Mouse (Mus musculus) ES-E14 (cell line): ENCODE measurements around the gene Cys1. TPM values are rescaled to one million over a fixed set of nuclear protein-coding genes. Genes with fewer than 3 reads are reported as not detected.

Experiments
- DNase-seq: peaks from one replicate; pipeline ENCODE4 v3.0.0-alpha.2; 2013; ENCODE audit warnings: low read depth, low spot score
- H3K27ac ChIP-seq: 2 replicates; pipeline ENCODE4 v1.5.1; 2012; ENCODE audit warnings: low read depth, mild to moderate bottlenecking, low read length, moderate library complexity, mixed read lengths; ENCODE audit not compliant: poor library complexity, insufficient read depth, severe bottlenecking
- H3K36me3 ChIP-seq: 2 replicates; pipeline ENCODE4 v1.6.1; 2012; ENCODE audit warnings: mild to moderate bottlenecking, low read length, moderate library complexity, mixed read lengths; ENCODE audit not compliant: control insufficient read depth, poor library complexity, insufficient read depth, severe bottlenecking
- H3K4me1 ChIP-seq, 2 experiments: fragments of 150-350 bp in 1 of 2; sonication (generic) in 1 of 2; 2 replicates each; pipeline ENCODE4 v1.6.1; 2012; ENCODE audit warnings: low read length in 2 of 2, mild to moderate bottlenecking in 1 of 2, mixed read lengths in 1 of 2; ENCODE audit not compliant: control insufficient read depth in 2 of 2, insufficient read depth in 2 of 2, poor library complexity in 1 of 2
- H3K4me3 ChIP-seq, 2 experiments: fragments of 150-350 bp in 1 of 2; sonication (generic) in 1 of 2; 2 replicates each; pipeline ENCODE4 v1.5.1; 2012; ENCODE audit warnings: low read length in 2 of 2, low read depth in 1 of 2, mild to moderate bottlenecking in 1 of 2, mixed read lengths in 1 of 2; ENCODE audit not compliant: insufficient read depth in 1 of 2, poor library complexity in 1 of 2, severe bottlenecking in 1 of 2
- H3K9ac ChIP-seq: 2 replicates; pipeline ENCODE4 v1.6.1; 2012; ENCODE audit warnings: low read depth, mild to moderate bottlenecking, low read length, mixed read lengths; ENCODE audit not compliant: poor library complexity, insufficient read depth, severe bottlenecking
- H3K9me3 ChIP-seq: fragments of 150-350 bp; sonication (generic); 2 replicates; pipeline ENCODE4 v1.6.1; 2012; ENCODE audit warnings: low read depth, mild to moderate bottlenecking, low read length; ENCODE audit not compliant: control insufficient read depth, insufficient read depth
- CHD2 ChIP-seq: IDR thresholded peaks from 2 replicates; pipeline ENCODE4 v1.6.1; 2014; ENCODE audit warnings: mild to moderate bottlenecking, low read depth, low read length, inconsistent platforms
- HCFC1 ChIP-seq: IDR thresholded peaks from 2 replicates; pipeline ENCODE4 v1.6.1; 2012; ENCODE audit warnings: low read length, inconsistent platforms, borderline replicate concordance; ENCODE audit not compliant: insufficient read depth
- MAFK ChIP-seq: IDR thresholded peaks from 2 replicates; pipeline ENCODE4 v1.6.1; 2014; ENCODE audit warnings: mild to moderate bottlenecking, low read depth, low read length, inconsistent platforms; ENCODE audit not compliant: insufficient read depth
- ZC3H11A ChIP-seq: IDR thresholded peaks from 2 replicates; pipeline ENCODE4 v1.6.1; 2012; ENCODE audit warnings: low read depth, mild to moderate bottlenecking, inconsistent platforms, low read length, borderline replicate concordance
- ZNF384 ChIP-seq: IDR thresholded peaks from 2 replicates; pipeline ENCODE4 v1.6.1; 2012; ENCODE audit warnings: low read depth, low read length, inconsistent platforms
- in situ Hi-C, 2 experiments: fragments of 600-800 bp; cut with MboI; formaldehyde crosslinking; loops; one replicate each; pipeline ENCODE4 v1.15.1; 2025; ENCODE audit warnings: low sequenced_read_pairs in 2 of 2, inconsistent platforms in 1 of 2; ENCODE audit not compliant: unreplicated experiment in 2 of 2
- total RNA-seq: library from RNA; depleted of rRNA; stranded (reverse); fragments of 300-350 nt; gene quantifications from 2 replicates; pipeline ENCODE4 v1.2.3, GENCODE M21; 2012

Cys1 gene
- total RNA-seq, 1 experiment, result not detected

- TF ChIP-seq HCFC1 (no peak), CHD2 (no peak), MAFK (no peak), ZC3H11A (no peak), ZNF384 (no peak)
- Histone ChIP-seq H3K4me1 (peaks cover 0 to 2% of the 10 kb centered on the region in 2 experiments; a peak in 1 of 4 replicates), H3K9ac (no peak overlapping the region), H3K27ac (no peak overlapping the region), H3K4me3 (no peak overlapping the region), H3K9me3 (no peaks in the 10 kb centered on the region), H3K36me3 (no peaks in the 10 kb centered on the region)
- in situ Hi-C loops, result no loop called here
- no peak for DNase-seq
Observed at GRCm38 (mm10) chr12:24683461-24683860, 1.8 kb upstream of the Cys1 start.

DNA sequence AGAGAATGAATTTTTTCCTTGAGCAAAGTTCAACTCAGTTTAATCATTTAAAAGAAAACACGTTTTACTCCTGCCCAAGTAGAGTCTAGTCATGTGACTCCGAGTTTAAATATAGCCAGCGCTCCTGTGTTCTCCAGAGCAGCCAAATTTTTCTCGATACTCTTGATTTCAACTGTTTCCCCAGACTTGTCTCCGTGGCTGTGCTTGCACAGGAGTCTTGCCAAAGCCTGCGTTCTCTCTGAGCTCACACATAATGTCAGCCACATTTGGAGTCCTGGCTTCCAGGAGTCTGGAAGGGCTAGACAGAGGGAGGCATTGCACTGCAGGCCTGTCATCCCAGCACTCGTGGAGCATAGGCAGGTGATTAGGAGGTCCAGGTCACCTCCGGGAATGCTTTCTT lies 950 bp upstream of the Cys1 start:
- H3K4me1 ChIP-seq, result peaks cover 0 to 2% of the 10 kb centered on the region in 2 experiments; a peak in 1 of 4 replicates
- in situ Hi-C loops, result no loop called here
- no peak overlapping the region for H3K4me3 ChIP-seq
- TF ChIP-seq HCFC1, result no peak
- TF ChIP-seq ZNF384, result no peak
- TF ChIP-seq MAFK, result no peak
- no peak for TF ChIP-seq ZC3H11A
- no peak for TF ChIP-seq CHD2
- H3K27ac ChIP-seq, result no peak overlapping the region
- H3K36me3 ChIP-seq, result no peaks in the 10 kb centered on the region
- no peak overlapping the region for H3K9ac ChIP-seq
- no peak for DNase-seq
- H3K9me3 ChIP-seq, result no peaks in the 10 kb centered on the region

DNA sequence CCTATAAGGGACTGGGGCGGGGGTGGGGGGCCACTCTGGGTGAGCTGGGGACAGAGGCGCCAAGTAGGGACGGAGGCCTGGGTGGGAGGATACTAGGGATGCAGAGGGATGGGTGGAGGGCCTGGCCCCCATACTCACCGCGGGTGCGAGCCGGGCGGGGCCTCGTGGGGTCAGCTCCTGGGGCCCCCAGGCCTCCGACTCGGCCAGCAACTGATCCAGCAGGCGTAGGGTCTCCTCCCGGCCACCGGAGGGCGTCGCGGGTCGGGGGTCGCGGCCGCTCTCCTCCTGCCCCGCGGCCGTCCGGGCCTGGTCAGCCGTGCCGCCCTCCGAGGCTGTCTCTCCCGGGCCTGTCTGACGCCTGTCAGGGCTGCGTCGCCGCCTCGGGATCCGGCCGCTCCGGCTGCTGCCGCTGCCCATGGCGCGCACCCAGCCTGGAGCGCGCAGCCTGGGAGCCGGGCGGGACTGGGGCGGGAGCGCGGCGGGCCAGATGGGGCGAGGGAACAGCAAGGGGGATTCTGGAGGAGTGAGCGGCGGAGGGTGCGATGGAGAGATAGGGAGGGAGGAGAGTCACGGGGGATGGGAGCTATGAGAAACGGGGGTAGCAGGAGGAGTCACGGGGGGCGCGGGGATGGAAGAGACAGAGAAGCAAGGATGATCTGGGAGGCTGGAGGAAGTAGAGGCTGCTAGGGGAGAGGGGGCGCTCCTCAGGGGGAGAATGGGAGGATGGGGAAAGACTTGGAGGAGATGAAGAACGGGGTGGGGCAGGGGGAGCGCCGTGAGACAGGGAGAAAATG lies 924 bp downstream of the Cys1 start:
- Histone ChIP-seq H3K9me3 (no peaks in the 10 kb centered on the region), H3K9ac (peak overlapping the region; percentile 53), H3K27ac (no peak overlapping the region), H3K4me3 (peak overlapping the region; percentile 63 to 69), H3K4me1 (peaks cover 0 to 2% of the 10 kb centered on the region in 2 experiments; a peak in 1 of 4 replicates), H3K36me3 (no peaks in the 10 kb centered on the region)
- no peak for TF ChIP-seq ZNF384
- TF ChIP-seq ZC3H11A, result no peak
- no peak for DNase-seq
- in situ Hi-C loops, result no loop called here

DNA sequence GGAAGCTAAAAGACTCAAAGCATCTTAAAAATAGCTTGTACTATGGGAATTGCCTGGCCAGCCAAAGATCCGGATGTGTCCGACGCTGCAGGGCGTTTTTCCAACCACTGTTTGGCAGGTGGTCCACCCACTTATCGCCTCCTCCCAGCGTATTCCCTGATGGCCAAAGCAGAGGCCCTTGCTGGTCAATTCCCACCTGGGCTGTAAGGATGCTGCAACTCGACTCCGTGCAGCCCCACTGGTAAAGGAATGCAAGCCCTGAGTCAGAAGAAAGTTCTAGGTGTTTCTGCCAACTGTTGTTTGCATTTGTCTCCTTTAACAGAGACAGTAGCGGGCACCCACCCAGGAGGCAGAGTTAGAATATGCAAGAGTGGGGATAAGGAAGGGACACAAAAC lies 1.5 kb downstream of the Cys1 start:
- in situ Hi-C loops, result no loop called here
- H3K4me3 ChIP-seq, result peak overlapping the region; percentile 63 to 69; a peak in 3 of 4 replicates
- no peak overlapping the region for H3K9ac ChIP-seq
- no peaks in the 10 kb centered on the region for H3K36me3 ChIP-seq
- no peaks in the 10 kb centered on the region for H3K9me3 ChIP-seq
- no peak for DNase-seq
- H3K27ac ChIP-seq, result no peak overlapping the region
- peaks cover 0 to 2% of the 10 kb centered on the region in 2 experiments; a peak in 1 of 4 replicates for H3K4me1 ChIP-seq
- no peak for TF ChIP-seq ZC3H11A

- H3K9ac ChIP-seq, result no peak overlapping the region
- H3K4me1 ChIP-seq, result no peaks in the 10 kb centered on the region
- DNase-seq, result no peak
- H3K36me3 ChIP-seq, result peaks cover 11% of the 10 kb centered on the region; the same call in 1 of the 2 replicates
- no peak overlapping the region for H3K4me3 ChIP-seq
- TF ChIP-seq HCFC1 (no peak), MAFK (no peak), ZC3H11A (no peak), ZNF384 (no peak), CHD2 (no peak)
- H3K27ac ChIP-seq, result no peak overlapping the region
- no peaks in the 10 kb centered on the region for H3K9me3 ChIP-seq
- in situ Hi-C loops, result no loop called here
Observed at GRCm38 (mm10) chr12:24662131-24662530, 19.5 kb downstream of the Cys1 start.
